Mouse (Mus musculus): ENCODE measurements around the gene Cog5. TPM values are rescaled to one million over a fixed set of nuclear protein-coding genes. Genes with fewer than 3 reads are reported as not detected.

Gene Cog5
- total RNA-seq, 2 experiments from 2014 or later, result 41.3 to 44.3 TPM

- intact Hi-C loops (cut with DNase I), result no loop called here
Observed at GRCm38 (mm10) chr12:31884365-31884764, 229.7 kb downstream of the Cog5 start.

GRCm38 (mm10) chr12:31885084-31885483 lies 230.4 kb downstream of the Cog5 start:
- intact Hi-C loops (cut with DNase I), result no loop called here
- DNase-seq, result no peak

More at GRCm38 (mm10) chr12:31884365-31884764, 229.7 kb downstream of the Cog5 start:
- DNase-seq, result no peak

GRCm38 (mm10) chr12:31885844-31886606 lies 231.4 kb downstream of the Cog5 start:
- intact Hi-C loops (cut with DNase I), result no loop called here
- no peak for DNase-seq

GRCm38 (mm10) chr12:31890685-31891084 lies 236.0 kb downstream of the Cog5 start:
- no peak for DNase-seq

GRCm38 (mm10) chr12:31892079-31892478 lies 237.4 kb downstream of the Cog5 start:
- intact Hi-C loops (cut with DNase I), result no loop called here
- DNase-seq, result no peak

More at GRCm38 (mm10) chr12:31890685-31891084, 236.0 kb downstream of the Cog5 start:
- intact Hi-C loops (cut with DNase I), result no loop called here

- DNase-seq, result no peak
- intact Hi-C loops (cut with DNase I), result no loop called here
Observed at GRCm38 (mm10) chr12:31892771-31893170, 238.1 kb downstream of the Cog5 start.

- DNase-seq, result peak; percentile 34
- intact Hi-C loops (cut with DNase I), result no loop called here
Observed at GRCm38 (mm10) chr12:31895095-31895734, 240.5 kb downstream of the Cog5 start.

- intact Hi-C loops (cut with DNase I), result no loop called here
- DNase-seq, result peak; percentile 75
Observed at GRCm38 (mm10) chr12:31895888-31896287, 241.2 kb downstream of the Cog5 start.

- intact Hi-C loops (cut with DNase I), result no loop called here
- DNase-seq, result no peak
Observed at GRCm38 (mm10) chr12:31896295-31896694, 241.6 kb downstream of the Cog5 start.

GRCm38 (mm10) chr12:31896986-31897385 lies 242.3 kb downstream of the Cog5 start:
- intact Hi-C loops (cut with DNase I), result no loop called here
- DNase-seq, result peak; percentile 71

- intact Hi-C loops (cut with DNase I), result no loop called here
- peak; percentile 61 for DNase-seq
Observed at GRCm38 (mm10) chr12:31897456-31897855, 242.8 kb downstream of the Cog5 start.

GRCm38 (mm10) chr12:31900391-31900914 lies 245.8 kb downstream of the Cog5 start:
- intact Hi-C loops (cut with DNase I), result no loop called here
- no peak for DNase-seq

- DNase-seq, result peak; percentile 81
- intact Hi-C loops (cut with DNase I), result no loop called here
Observed at GRCm38 (mm10) chr12:31905696-31906551, 251.3 kb downstream of the Cog5 start.

- DNase-seq, result no peak
- intact Hi-C loops (cut with DNase I), result no loop called here
Observed at GRCm38 (mm10) chr12:31907436-31907835, 252.8 kb downstream of the Cog5 start.

- DNase-seq, result no peak
- intact Hi-C loops (cut with DNase I), result no loop called here
Observed at GRCm38 (mm10) chr12:31912966-31913551, 258.4 kb downstream of the Cog5 start.

GRCm38 (mm10) chr12:31913614-31914013 lies 258.9 kb downstream of the Cog5 start:
- intact Hi-C loops (cut with DNase I), result no loop called here
- peak; percentile 37 for DNase-seq

GRCm38 (mm10) chr12:31916691-31917090 lies 262.0 kb downstream of the Cog5 start:
- intact Hi-C loops (cut with DNase I), result no loop called here
- no peak for DNase-seq

- intact Hi-C loops (cut with DNase I), result no loop called here
- DNase-seq, result peak; percentile 79
Observed at GRCm38 (mm10) chr12:31917245-31917644, 262.6 kb downstream of the Cog5 start.

GRCm38 (mm10) chr12:31920464-31921405 lies 266.1 kb downstream of the Cog5 start:
- no peak for DNase-seq
- intact Hi-C loops (cut with DNase I), result loop anchor here (10.0 kb wide), 1 partner anchor 216 kb away; no protein-coding TSS in a partner anchor
